Mouse (Mus musculus) kidney, postnatal 36 days (tissue): ENCODE data around the gene Cdkl4.

Source experiments
- DNase-seq, 2 experiments: peaks; one replicate each; pipeline ENCODE4 v3.0.0; 2021 to 2022; ENCODE audit warnings: mixed read lengths in 2 of 2

Gene Cdkl4

GRCm38 (mm10) chr17:80515513-80515912, 62.1 kb downstream of the Cdkl4 start:
- no peak for DNase-seq

GRCm38 (mm10) chr17:80513766-80514165, 63.8 kb downstream of the Cdkl4 start:
- no peak for DNase-seq

GRCm38 (mm10) chr17:80510459-80510855, 67.2 kb downstream of the Cdkl4 start:
- DNase-seq, result no peak

- DNase-seq, result peak; percentile 8 to 18
These were observed 67.8 kb downstream of the Cdkl4 start for GRCm38 (mm10) chr17:80509494-80510458.

- no peak for DNase-seq
These were observed 71.8 kb downstream of the Cdkl4 start for GRCm38 (mm10) chr17:80505766-80506165.

- no peak for DNase-seq
These were observed 72.3 kb downstream of the Cdkl4 start for GRCm38 (mm10) chr17:80505342-80505741.

GRCm38 (mm10) chr17:80501805-80502172, 75.8 kb downstream of the Cdkl4 start:
- no peak for DNase-seq

- DNase-seq, result no peak
These were observed 76.4 kb downstream of the Cdkl4 start for GRCm38 (mm10) chr17:80501037-80501804.

- DNase-seq, result no peak
These were observed 77.6 kb downstream of the Cdkl4 start for GRCm38 (mm10) chr17:80500025-80500424.

- no peak for DNase-seq
These were observed 78.9 kb downstream of the Cdkl4 start for GRCm38 (mm10) chr17:80498600-80499268.

GRCm38 (mm10) chr17:80497183-80497601, 80.4 kb downstream of the Cdkl4 start:
- no peak for DNase-seq

- no peak for DNase-seq
These were observed 80.9 kb downstream of the Cdkl4 start for GRCm38 (mm10) chr17:80496607-80497170.

GRCm38 (mm10) chr17:80496185-80496584, 81.4 kb downstream of the Cdkl4 start:
- DNase-seq, result no peak

- no peak for DNase-seq
These were observed 83.7 kb downstream of the Cdkl4 start for GRCm38 (mm10) chr17:80493891-80494290.

- DNase-seq, result no peak
These were observed 84.8 kb downstream of the Cdkl4 start for GRCm38 (mm10) chr17:80492811-80493210.

GRCm38 (mm10) chr17:80492274-80492673, 85.3 kb downstream of the Cdkl4 start:
- DNase-seq, result no peak

GRCm38 (mm10) chr17:80490166-80490565, 87.4 kb downstream of the Cdkl4 start:
- DNase-seq, result no peak

GRCm38 (mm10) chr17:80488918-80489317, 88.7 kb downstream of the Cdkl4 start:
- DNase-seq, result no peak

GRCm38 (mm10) chr17:80485160-80485559, 92.5 kb downstream of the Cdkl4 start:
- no peak for DNase-seq

GRCm38 (mm10) chr17:80480855-80481224, 96.8 kb downstream of the Cdkl4 start:
- no peak for DNase-seq

- DNase-seq, result peak; percentile 97 to 98
These were observed 97.4 kb downstream of the Cdkl4 start, which contains the start of gene Sos1 for GRCm38 (mm10) chr17:80480031-80480854. TSS of gene Sos1 (minus strand) at chr17:80480453.
